Mouse (Mus musculus) bone marrow, adult 2 months (tissue): ENCODE measurements around the gene Ppcs.

ENCODE experiments used
- CTCF ChIP-seq: fragments of 200-500 bp; IDR thresholded peaks from 2 replicates; pipeline ENCODE4 v1.5.1; 2011; ENCODE audit warnings: low read length, control low read depth; ENCODE audit not compliant: control insufficient read depth, insufficient read depth
- POLR2A ChIP-seq: fragments of 200-500 bp; IDR thresholded peaks from 2 replicates; pipeline ENCODE4 v1.6.1; 2011; ENCODE audit warnings: low read depth, mild to moderate bottlenecking, control low read depth, low read length, borderline replicate concordance; ENCODE audit not compliant: control insufficient read depth

DNA sequence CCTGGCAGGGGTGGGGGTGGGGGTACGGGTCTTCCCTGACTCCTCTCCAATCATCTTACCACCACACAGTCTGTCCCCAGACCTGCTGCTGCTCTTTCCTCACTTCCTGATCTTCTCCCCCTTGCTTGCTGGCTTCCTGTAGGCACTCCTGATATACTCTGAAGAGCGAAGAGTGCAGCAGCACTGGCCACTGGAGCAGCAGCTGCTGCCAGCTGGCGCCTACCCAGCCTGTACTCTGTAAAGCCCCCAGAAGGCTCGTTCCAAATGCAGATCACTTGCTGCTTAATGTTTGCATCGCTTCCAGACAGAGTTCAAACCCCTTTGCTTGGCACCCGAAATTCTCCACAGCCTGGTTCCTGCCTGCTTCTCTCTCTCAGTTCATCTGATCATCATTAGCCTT lies 9.4 kb downstream of the Ppcs start:
- TF ChIP-seq POLR2A: no peak
- no peak for TF ChIP-seq CTCF
